ENCODE assay signal across 19 mouse cellular contexts in the genomic region with DNA sequence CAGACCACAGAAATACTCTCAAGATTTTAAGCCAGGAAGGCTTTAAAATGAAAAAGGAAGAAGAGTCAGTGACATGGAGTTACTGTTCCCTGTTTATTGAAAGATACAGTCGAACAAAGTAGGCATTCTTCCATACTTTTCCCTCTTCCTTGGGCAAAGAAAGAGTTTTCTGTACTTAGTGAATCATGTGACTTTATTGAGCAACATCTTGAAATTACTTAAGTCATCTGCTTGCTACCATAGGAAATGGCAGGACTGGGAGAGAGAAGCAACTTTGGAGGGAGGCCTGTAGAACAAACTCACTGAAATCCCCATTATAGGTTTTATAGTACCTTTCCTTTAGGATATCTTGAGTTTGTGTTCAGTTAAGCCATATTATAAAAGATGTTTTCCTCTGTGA.
A peak's percentile ranks its signal among the peaks of the same experiment; 100 is the strongest.
DNase-seq lines count a peak whose midpoint lies in the region; TF ChIP-seq lines count a peak whose summit lies in the region.
"Had no signal": no experiment of that assay in that cellular context is flagged by ENCODE, and none has a peak within 500 bp of the region (broad histone marks: within the 10 kb centered on the region; RNA-seq: fewer than 3 reads in every experiment).

No protein-coding gene starts in this region.

- 30% methylated on average over 1 of the region's 1 CpGs for WGBS in macrophage (ENCODE audit: missing documents)
- WGBS in hindbrain, embryonic 10.5 days, result 82% methylated on average over 1 of the region's 1 CpGs

- no peaks in the 10 kb centered on the region for H3K27me3 ChIP-seq in hindbrain, embryonic 10.5 days (ENCODE audit: insufficient read depth, poor library complexity, severe bottlenecking)
- H3K27me3 ChIP-seq: CH12.LX; forebrain, embryonic 15.5 days had no signal

- no peak overlapping the region for H3K4me3 ChIP-seq in bone marrow macrophage, adult 2 months (ENCODE audit: insufficient read depth, low read length)
- no peak overlapping the region for H3K4me3 ChIP-seq in macrophage (ENCODE audit: inconsistent target)
- H3K4me3 ChIP-seq in hindbrain, embryonic 10.5 days, result no peak overlapping the region
- H3K4me3 ChIP-seq: embryonic facial prominence, embryonic 10.5 days; erythroblast, embryonic 14.5 days; forebrain, embryonic 15.5 days; heart, adult 2 months had no signal

- H3K79me2 ChIP-seq in macrophage (ENCODE audit: inconsistent target), result no peaks in the 10 kb centered on the region

- no peaks in the 10 kb centered on the region for H3K36me3 ChIP-seq in macrophage (ENCODE audit: inconsistent target)
- H3K36me3 ChIP-seq in hindbrain, embryonic 10.5 days, result no peaks in the 10 kb centered on the region
- H3K36me3 ChIP-seq: embryonic facial prominence, embryonic 10.5 days; forebrain, embryonic 15.5 days had no signal

- H3K27ac ChIP-seq in bone marrow macrophage, adult 2 months (ENCODE audit: insufficient read depth, low read depth, low read length), result peak overlapping the region; percentile 57
- H3K27ac ChIP-seq in macrophage, result peak overlapping the region; percentile 5; the same call in 1 of the 2 replicates
- H3K27ac ChIP-seq in hindbrain, embryonic 10.5 days, result no peak overlapping the region
- H3K27ac ChIP-seq: embryonic facial prominence, embryonic 10.5 days; forebrain, embryonic 15.5 days; heart, adult 2 months had no signal

- DNase-seq in 3134 (ENCODE audit: extremely low read depth, insufficient read length, low spot score) (peak; percentile 16), 416B (ENCODE audit: low read depth) (peak; percentile 34)
- DNase-seq in adrenal gland, adult 18-20 months (ENCODE audit: low spot score in 2 of 2), result no peak
- DNase-seq in left cerebral cortex, adult 9 months (ENCODE audit: low spot score in 2 of 2), result no peak
- no peak for DNase-seq in neural tube, embryonic 10.5 days (ENCODE audit: extremely low spot score, low spot score)
- no peak for DNase-seq in hindbrain, embryonic 10.5 days (ENCODE audit: low spot score)
- DNase-seq: adrenal gland, postnatal 10 days; cerebellum, adult 18-20 months; cerebellum, adult 9-11 months; cerebellum, postnatal 36 days; gastrocnemius, postnatal 36 days; heart, adult 2 months; kidney, adult 11 months had no signal

- H3K9me3 ChIP-seq in hindbrain, embryonic 10.5 days, result no peaks in the 10 kb centered on the region
- H3K9me3 ChIP-seq: embryonic facial prominence, embryonic 10.5 days; forebrain, embryonic 15.5 days had no signal

- no peak for TF ChIP-seq POLR2A in bone marrow macrophage, adult 2 months (IDR thresholded peaks at IDR 0.05; ENCODE audit: borderline replicate concordance, low read depth, low read length)

- no peak for TF ChIP-seq CTCF in bone marrow macrophage, adult 2 months (IDR thresholded peaks at IDR 0.05; ENCODE audit: low read depth, low read length)

- H3K4me1 ChIP-seq in bone marrow macrophage, adult 2 months (ENCODE audit: control insufficient read depth, insufficient read depth, low read length), result peaks cover 20% of the 10 kb centered on the region
- H3K4me1 ChIP-seq in hindbrain, embryonic 10.5 days (replicated peaks), result no peaks in the 10 kb centered on the region
- H3K4me1 ChIP-seq: forebrain, embryonic 15.5 days had no signal

Comparison
In these comparisons a context has a peak if more than half of its experiments do, and no peak if none do; other contexts are left out.
1. DNase-seq: peak in 3134 (single experiment) and 416B (single experiment); none in adrenal gland, adult 18-20 months (0 of 2), left cerebral cortex, adult 9 months (0 of 2), neural tube, embryonic 10.5 days (single experiment) and hindbrain, embryonic 10.5 days (single experiment).